Mouse (Mus musculus): ENCODE results near the gene Tubb4b. TPM values are rescaled to one million over a fixed set of nuclear protein-coding genes. Genes with fewer than 3 reads are reported as not detected.

Gene Tubb4b
- total and polyA plus RNA-seq, 2 experiments: 80.5 to 254 TPM

- Histone ChIP-seq H3K36me3 (ENCODE audit: control insufficient read depth, insufficient read depth, low read length) (no peaks in the 10 kb centered on the region), H3K9ac (ENCODE audit: low read depth, low read length) (no peak overlapping the region), H3K27me3 (ENCODE audit: control insufficient read depth, insufficient read depth, low read length) (0 out of 2 replicates have a peak, but pooled peaks cover 7% of the 10 kb centered on the region), H3K79me2 (ENCODE audit: control insufficient read depth, insufficient read depth, low read length) (no peaks in the 10 kb centered on the region), H3K4me3 (ENCODE audit: insufficient read depth, low read depth, low read length) (no peak overlapping the region), H3K27ac (replicated peaks; ENCODE audit: insufficient read depth, low read depth, low read length) (no peak overlapping the region), H3K4me1 (ENCODE audit: control insufficient read depth, insufficient read depth, low read length) (peaks cover 4% of the 10 kb centered on the region; the same call in 1 of the 2 replicates)
- TF ChIP-seq CTCF (IDR thresholded peaks at IDR 0.05; ENCODE audit: low read depth, low read length): no peak
- no peak for DNase-seq (ENCODE audit: extremely low read depth, low read depth, low spot score)
Measured at GRCm38 (mm10) chr2:25238106-25238505, 13.6 kb upstream of the Tubb4b start.

DNA sequence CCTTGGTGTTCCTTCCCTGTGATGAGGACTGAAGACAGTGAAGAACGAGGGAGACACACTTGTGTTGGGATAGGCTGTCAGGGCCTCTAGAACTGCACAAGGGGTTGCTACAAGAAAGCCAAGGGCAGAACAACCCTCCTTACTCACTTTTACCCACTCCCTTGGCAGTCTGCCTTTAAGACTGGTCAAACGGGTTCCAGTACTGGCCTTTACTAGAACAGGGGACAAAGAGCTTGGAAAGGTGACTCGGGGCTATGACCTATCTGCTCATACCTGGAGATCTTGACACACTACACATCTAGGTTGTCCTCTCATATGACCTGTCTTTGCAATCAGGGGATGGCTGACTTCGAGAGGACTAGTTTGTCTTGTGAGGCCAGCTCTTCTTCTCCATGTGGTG, 13.0 kb upstream of the Tubb4b start:
- Histone ChIP-seq H3K4me1 (ENCODE audit: control insufficient read depth, insufficient read depth, low read length) (peaks cover 4% of the 10 kb centered on the region; the same call in 1 of the 2 replicates), H3K27ac (replicated peaks; ENCODE audit: insufficient read depth, low read depth, low read length) (no peak overlapping the region), H3K9ac (ENCODE audit: low read depth, low read length) (no peak overlapping the region), H3K36me3 (ENCODE audit: control insufficient read depth, insufficient read depth, low read length) (no peaks in the 10 kb centered on the region), H3K4me3 (ENCODE audit: insufficient read depth, low read depth, low read length) (no peak overlapping the region), H3K79me2 (ENCODE audit: control insufficient read depth, insufficient read depth, low read length) (no peaks in the 10 kb centered on the region), H3K27me3 (ENCODE audit: control insufficient read depth, insufficient read depth, low read length) (0 out of 2 replicates have a peak, but pooled peaks cover 7% of the 10 kb centered on the region)
- 58% methylated on average over 4 of the region's 4 CpGs for WGBS
- DNase-seq (ENCODE audit: extremely low read depth, low read depth, low spot score): no peak
- TF ChIP-seq CTCF (IDR thresholded peaks at IDR 0.05; ENCODE audit: low read depth, low read length) (no peak), POLR2A (IDR thresholded peaks at IDR 0.05; ENCODE audit: extremely low read depth, insufficient read depth, low read length) (no peak)

GRCm38 (mm10) chr2:25236614-25237013, 12.1 kb upstream of the Tubb4b start, which contains the start of gene Rnf224:
Rnf224 (minus strand) TSS chr2:25236787.
- Histone ChIP-seq H3K27me3 (ENCODE audit: control insufficient read depth, insufficient read depth, low read length) (0 out of 2 replicates have a peak, but pooled peaks cover 4% of the 10 kb centered on the region), H3K4me1 (ENCODE audit: control insufficient read depth, insufficient read depth, low read length) (peaks cover 4% of the 10 kb centered on the region; the same call in 1 of the 2 replicates), H3K79me2 (ENCODE audit: control insufficient read depth, insufficient read depth, low read length) (no peaks in the 10 kb centered on the region), H3K36me3 (ENCODE audit: control insufficient read depth, insufficient read depth, low read length) (no peaks in the 10 kb centered on the region), H3K4me3 (ENCODE audit: insufficient read depth, low read depth, low read length) (no peak within 1 kb of the TSS), H3K27ac (replicated peaks; ENCODE audit: insufficient read depth, low read depth, low read length) (no peak within 1 kb of the TSS), H3K9ac (ENCODE audit: low read depth, low read length) (no peak within 1 kb of the TSS)
- no peak for DNase-seq (ENCODE audit: extremely low read depth, low read depth, low spot score)
- 39% methylated on average over 8 of the region's 8 CpGs for WGBS
- TF ChIP-seq CTCF (IDR thresholded peaks at IDR 0.05; ENCODE audit: low read depth, low read length) (no peak), POLR2A (IDR thresholded peaks at IDR 0.05; ENCODE audit: extremely low read depth, insufficient read depth, low read length) (no peak)

GRCm38 (mm10) chr2:25234551-25235220, 10.2 kb upstream of the Tubb4b start:
- no peak for DNase-seq (ENCODE audit: extremely low read depth, low read depth, low spot score)
- H3K27ac ChIP-seq (replicated peaks; ENCODE audit: insufficient read depth, low read depth, low read length): no peak overlapping the region
- H3K4me1 ChIP-seq (ENCODE audit: control insufficient read depth, insufficient read depth, low read length): no peaks in the 10 kb centered on the region
- H3K79me2 ChIP-seq (ENCODE audit: control insufficient read depth, insufficient read depth, low read length): no peaks in the 10 kb centered on the region
- no peaks in the 10 kb centered on the region for H3K36me3 ChIP-seq (ENCODE audit: control insufficient read depth, insufficient read depth, low read length)
- no peak overlapping the region for H3K9ac ChIP-seq (ENCODE audit: low read depth, low read length)
- H3K27me3 ChIP-seq (ENCODE audit: control insufficient read depth, insufficient read depth, low read length): no peaks in the 10 kb centered on the region
- WGBS: 61% methylated on average over 5 of the region's 5 CpGs
- no peak overlapping the region for H3K4me3 ChIP-seq (ENCODE audit: insufficient read depth, low read depth, low read length)
- TF ChIP-seq CTCF (IDR thresholded peaks at IDR 0.05; ENCODE audit: low read depth, low read length): no peak
- no peak for TF ChIP-seq POLR2A (IDR thresholded peaks at IDR 0.05; ENCODE audit: extremely low read depth, insufficient read depth, low read length)

DNA sequence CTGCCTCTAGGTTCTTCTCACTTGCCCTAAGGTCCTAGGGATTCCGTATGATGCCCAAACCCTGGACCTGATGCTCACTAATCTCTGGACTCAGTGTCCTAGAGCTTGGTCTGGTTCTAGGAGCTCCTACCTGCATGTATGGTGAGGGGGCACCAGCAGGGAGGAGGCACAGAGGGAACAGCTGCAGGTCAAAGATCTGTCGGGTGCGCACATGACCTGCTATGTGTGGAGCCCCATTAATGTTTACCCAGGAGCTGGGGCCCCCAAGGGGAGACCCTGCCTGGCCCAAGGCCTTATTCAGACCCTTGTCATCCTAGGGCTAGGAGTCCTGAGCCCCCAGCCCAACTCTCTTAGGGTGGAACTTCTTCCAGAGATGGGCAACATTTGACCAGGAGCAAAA, 9.5 kb upstream of the Tubb4b start, which contains the start of gene Slc34a3:
Slc34a3 (minus strand) TSS at position 315 of the 400 bp plus-strand sequence.
- Histone ChIP-seq H3K9ac (ENCODE audit: low read depth, low read length) (no peak within 1 kb of the TSS), H3K4me3 (ENCODE audit: insufficient read depth, low read depth, low read length) (no peak within 1 kb of the TSS), H3K27me3 (ENCODE audit: control insufficient read depth, insufficient read depth, low read length) (no peaks in the 10 kb centered on the region), H3K27ac (replicated peaks; ENCODE audit: insufficient read depth, low read depth, low read length) (no peak within 1 kb of the TSS), H3K36me3 (ENCODE audit: control insufficient read depth, insufficient read depth, low read length) (no peaks in the 10 kb centered on the region), H3K79me2 (ENCODE audit: control insufficient read depth, insufficient read depth, low read length) (no peaks in the 10 kb centered on the region), H3K4me1 (ENCODE audit: control insufficient read depth, insufficient read depth, low read length) (no peaks in the 10 kb centered on the region)
- no peak for DNase-seq (ENCODE audit: extremely low read depth, low read depth, low spot score)
- TF ChIP-seq POLR2A (IDR thresholded peaks at IDR 0.05; ENCODE audit: extremely low read depth, insufficient read depth, low read length) (no peak), CTCF (IDR thresholded peaks at IDR 0.05; ENCODE audit: low read depth, low read length) (no peak)
- 76% methylated on average over 3 of the region's 3 CpGs for WGBS

GRCm38 (mm10) chr2:25233421-25233820, 8.9 kb upstream of the Tubb4b start:
- 73% methylated on average over 4 of the region's 4 CpGs for WGBS

More at GRCm38 (mm10) chr2:25233421-25233820, 8.9 kb upstream of the Tubb4b start:
- no peaks in the 10 kb centered on the region for H3K79me2 ChIP-seq (ENCODE audit: control insufficient read depth, insufficient read depth, low read length)
- no peak overlapping the region for H3K9ac ChIP-seq (ENCODE audit: low read depth, low read length)
- no peaks in the 10 kb centered on the region for H3K36me3 ChIP-seq (ENCODE audit: control insufficient read depth, insufficient read depth, low read length)
- H3K4me1 ChIP-seq (ENCODE audit: control insufficient read depth, insufficient read depth, low read length): no peaks in the 10 kb centered on the region
- DNase-seq (ENCODE audit: extremely low read depth, low read depth, low spot score): no peak
- H3K27ac ChIP-seq (replicated peaks; ENCODE audit: insufficient read depth, low read depth, low read length): no peak overlapping the region
- no peak overlapping the region for H3K4me3 ChIP-seq (ENCODE audit: insufficient read depth, low read depth, low read length)
- TF ChIP-seq CTCF (IDR thresholded peaks at IDR 0.05; ENCODE audit: low read depth, low read length) (no peak), POLR2A (IDR thresholded peaks at IDR 0.05; ENCODE audit: extremely low read depth, insufficient read depth, low read length) (no peak)
- no peaks in the 10 kb centered on the region for H3K27me3 ChIP-seq (ENCODE audit: control insufficient read depth, insufficient read depth, low read length)

All from liver, adult 2 months (tissue).